Mouse (Mus musculus) kidney, embryonic 15.5 days (tissue): ENCODE measurements around the gene Gm6034. TPM values are rescaled to one million over a fixed set of nuclear protein-coding genes. Genes with fewer than 3 reads are reported as not detected.
"Not testable (repeated sequence)": the region's sequence is repeated elsewhere in the genome, so short reads cannot be mapped to it uniquely, and the experiment has no call there.

Experiments used
- ATAC-seq: fragments of 200-750 bp; cut with Nextera tagmentation; replicated peaks from 2 replicates; pipeline ENCODE4 v1.8.0; 2017; ENCODE audit warnings: moderate TSS enrichment; ENCODE audit not compliant: low FRiP score
- H3K27ac ChIP-seq: fragments of 300-500 bp; sonication (generic); 2 replicates; pipeline ENCODE4 v1.5.1; 2015; ENCODE audit warnings: mild to moderate bottlenecking, inconsistent platforms
- H3K27me3 ChIP-seq: fragments of 300-500 bp; sonication (generic); 2 replicates; pipeline ENCODE4 v1.6.1; 2015; ENCODE audit warnings: inconsistent platforms
- H3K36me3 ChIP-seq: fragments of 300-500 bp; sonication (generic); 2 replicates; pipeline ENCODE4 v1.6.1; 2015; ENCODE audit warnings: inconsistent platforms
- H3K4me1 ChIP-seq: fragments of 300-500 bp; sonication (generic); 2 replicates; pipeline ENCODE4 v1.6.1; 2015; ENCODE audit warnings: inconsistent platforms
- H3K4me2 ChIP-seq: fragments of 300-500 bp; sonication (generic); 2 replicates; pipeline ENCODE4 v1.6.1; 2015; ENCODE audit warnings: moderate library complexity, mild to moderate bottlenecking, inconsistent platforms
- H3K4me3 ChIP-seq: fragments of 300-500 bp; sonication (generic); replicated peaks from 2 replicates; pipeline ENCODE4 v1.5.1; 2015; ENCODE audit warnings: mild to moderate bottlenecking, inconsistent platforms
- H3K9ac ChIP-seq: fragments of 300-500 bp; sonication (generic); 2 replicates; pipeline ENCODE4 v1.6.1; 2015; ENCODE audit warnings: mild to moderate bottlenecking, inconsistent platforms
- H3K9me3 ChIP-seq: fragments of 300-500 bp; sonication (generic); replicated peaks from 2 replicates; pipeline ENCODE4 v1.6.1; 2016; ENCODE audit warnings: inconsistent platforms
- WGBS: fragments of 180-500 bp; shearing (Covaris S2); methylation state at CpG from one replicate; pipeline ENCODE4 v1.1.7; 2015; ENCODE audit warnings: mixed read lengths; 5-methylcytosine and 5-hydroxymethylcytosine counted together
- polyA plus RNA-seq: library from polyadenylated mRNA; unstranded; fragments of >200 nt; fragmentation: Nextera tagmentation; extraction: Ambion mirVana; gene quantifications from 2 replicates; pipeline ENCODE4 v1.2.1, GENCODE M21; 2015

The Gm6034 gene
- polyA plus RNA-seq, 1 experiment from 2014 or later, result not detected

DNA sequence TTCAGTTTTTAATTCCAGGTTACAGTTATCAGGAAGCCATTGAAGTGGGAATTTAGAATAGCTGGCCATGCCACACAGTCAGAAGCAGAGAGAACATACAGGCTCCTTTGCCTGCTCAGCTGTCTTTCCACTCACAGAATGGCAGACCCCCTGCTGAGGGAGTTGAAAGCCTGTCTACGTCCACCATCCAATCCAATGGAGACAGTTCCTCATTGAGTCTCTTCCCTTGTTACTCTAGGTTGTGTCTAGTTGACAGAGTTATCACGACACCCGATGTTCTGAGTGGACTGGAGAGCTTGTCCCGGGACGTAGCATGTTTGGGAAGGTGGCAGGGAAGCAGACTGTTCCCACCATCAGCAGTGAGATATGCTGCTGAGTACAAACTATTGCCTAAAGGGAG, 17.6 kb upstream of the Gm6034 start:
- Histone ChIP-seq H3K4me3 (no peak overlapping the region), H3K36me3 (no peaks in the 10 kb centered on the region), H3K4me2 (no peak overlapping the region), H3K27ac (no peak overlapping the region), H3K9ac (no peak overlapping the region), H3K27me3 (no peaks in the 10 kb centered on the region), H3K9me3 (no peaks in the 10 kb centered on the region; the same call in 1 of the 2 replicates), H3K4me1 (peaks cover 17% of the 10 kb centered on the region)
- no peak for ATAC-seq
- 80% methylated on average over 5 of the region's 5 CpGs for WGBS

DNA sequence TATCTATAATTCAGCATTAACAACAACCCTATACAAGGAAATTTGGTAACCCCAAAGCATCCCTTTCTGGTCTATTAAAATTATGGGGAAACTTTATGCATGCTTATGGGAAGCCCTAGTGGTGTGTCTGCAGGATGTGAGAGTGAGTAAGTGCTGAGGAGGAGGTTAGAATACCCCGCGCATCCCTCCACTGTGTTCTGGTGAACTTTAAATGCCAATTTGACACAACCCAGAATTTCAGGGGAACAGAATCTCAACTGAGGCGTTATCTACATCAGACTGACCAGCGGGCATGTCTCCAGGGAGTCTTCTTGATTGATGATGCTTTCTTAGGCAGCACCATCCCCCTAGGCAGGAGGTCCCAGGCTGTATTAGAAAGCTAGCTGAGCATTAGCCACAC, 16.9 kb upstream of the Gm6034 start:
- Histone ChIP-seq H3K4me1 (peaks cover 17% of the 10 kb centered on the region), H3K4me2 (no peak overlapping the region), H3K9me3 (no peaks in the 10 kb centered on the region), H3K4me3 (no peak overlapping the region), H3K9ac (no peak overlapping the region), H3K36me3 (no peaks in the 10 kb centered on the region), H3K27ac (no peak overlapping the region), H3K27me3 (no peaks in the 10 kb centered on the region)
- 70% methylated on average over 4 of the region's 4 CpGs for WGBS
- no peak for ATAC-seq

DNA sequence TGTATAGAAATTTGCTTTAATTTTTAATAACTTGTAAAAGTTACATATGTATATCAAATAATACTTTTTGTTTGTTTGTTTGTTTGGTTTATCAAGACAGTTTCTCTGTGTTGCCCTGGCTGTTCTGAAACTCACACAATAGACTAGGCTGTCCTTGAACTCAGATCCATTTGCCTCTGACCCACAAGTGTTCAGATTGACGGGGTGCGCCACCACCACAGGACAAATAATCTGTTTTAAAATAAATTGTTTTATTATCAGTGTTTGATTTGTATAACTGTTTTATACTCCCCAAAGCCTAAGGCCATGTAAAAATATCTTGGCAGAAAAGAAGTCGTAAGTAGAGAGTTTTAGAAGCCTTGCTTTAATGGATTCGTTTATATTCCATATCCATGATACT, 15.1 kb upstream of the Gm6034 start:
- Histone ChIP-seq H3K9me3 (no peaks in the 10 kb centered on the region), H3K4me1 (peaks cover 24% of the 10 kb centered on the region), H3K4me3 (no peak overlapping the region), H3K9ac (no peak overlapping the region), H3K36me3 (no peaks in the 10 kb centered on the region), H3K27me3 (peaks cover 4% of the 10 kb centered on the region; the same call in 1 of the 2 replicates), H3K27ac (no peak overlapping the region), H3K4me2 (no peak overlapping the region)
- ATAC-seq, result no peak
- WGBS, result 91% methylated on average over 4 of the region's 4 CpGs

DNA sequence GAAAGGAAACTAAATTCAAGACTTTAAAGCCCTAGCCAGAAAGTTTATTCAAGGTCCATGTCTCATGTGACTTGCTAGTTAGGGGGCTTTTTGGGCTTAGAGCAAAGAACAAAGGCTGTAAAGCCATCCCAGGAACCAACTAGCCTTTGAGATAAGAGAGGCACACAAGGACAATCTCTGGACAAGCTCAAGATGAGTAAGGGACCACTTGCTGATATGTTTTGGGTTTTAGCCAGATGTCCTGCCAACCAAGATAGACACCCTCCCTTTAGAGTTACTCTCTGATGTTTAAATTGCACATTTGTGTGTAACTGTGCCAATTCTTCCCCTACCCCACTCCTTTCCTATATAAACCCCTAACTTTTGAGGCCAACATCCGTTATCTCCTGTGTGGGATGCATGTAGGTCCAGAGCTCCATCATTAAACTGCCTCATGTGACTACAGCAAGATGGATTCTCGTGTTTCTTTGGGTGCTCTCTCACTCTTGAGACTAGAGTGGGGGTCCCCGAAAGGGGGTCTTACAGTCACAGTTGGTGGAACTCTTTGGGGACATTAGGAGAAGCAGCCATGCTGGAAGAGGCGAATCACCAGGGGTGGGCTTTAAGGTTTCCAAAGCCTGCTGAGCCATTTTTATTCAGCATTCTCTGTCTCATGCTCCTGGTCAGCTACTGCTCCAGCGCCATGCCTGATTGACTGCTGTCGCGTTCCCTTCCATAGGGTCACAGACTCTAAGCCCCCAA, 13.7 kb upstream of the Gm6034 start:
- H3K9me3 ChIP-seq, result no peaks in the 10 kb centered on the region
- no peak overlapping the region for H3K27ac ChIP-seq
- no peak overlapping the region for H3K9ac ChIP-seq
- H3K27me3 ChIP-seq, result peaks cover 4% of the 10 kb centered on the region; the same call in 1 of the 2 replicates
- no peak for ATAC-seq
- peaks cover 13% of the 10 kb centered on the region for H3K4me1 ChIP-seq
- WGBS, result 75% methylated on average over 7 of the region's 7 CpGs
- no peak overlapping the region for H3K4me2 ChIP-seq
- no peak overlapping the region for H3K4me3 ChIP-seq
- H3K36me3 ChIP-seq, result no peaks in the 10 kb centered on the region

DNA sequence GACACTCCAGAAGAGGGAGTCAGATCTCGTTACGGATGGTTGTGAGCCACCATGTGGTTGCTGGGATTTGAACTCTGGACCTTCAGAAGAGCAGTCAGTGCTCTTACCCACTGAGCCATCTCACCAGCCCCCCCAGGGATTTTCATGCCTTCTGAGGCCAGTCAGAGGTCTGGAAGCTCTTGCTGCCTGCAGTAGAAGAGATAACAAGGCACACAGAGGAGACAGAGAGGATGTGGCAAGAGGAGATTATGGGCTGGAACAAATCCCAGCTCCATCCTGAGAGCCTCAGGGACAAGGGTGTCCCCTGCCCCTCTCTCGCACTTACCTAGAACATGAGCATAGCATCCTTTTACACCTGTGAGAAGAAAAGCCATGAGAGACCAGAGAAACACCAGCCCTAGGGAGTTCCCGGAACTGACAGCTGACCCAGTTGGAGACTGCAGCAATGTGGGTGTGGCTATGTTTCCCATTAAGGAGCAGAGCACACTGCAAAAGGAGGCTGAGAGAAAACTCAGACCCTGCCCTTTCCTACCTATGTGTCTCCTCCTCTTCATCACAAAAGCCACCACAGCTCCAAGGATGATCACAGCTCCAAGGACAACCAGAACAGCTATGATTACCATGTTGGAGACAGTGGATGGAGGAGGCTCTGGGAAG, 12.6 kb upstream of the Gm6034 start:
- not testable (repeated sequence) for H3K4me2 ChIP-seq, H3K27me3 ChIP-seq, H3K9ac ChIP-seq, H3K9me3 ChIP-seq, H3K36me3 ChIP-seq, ATAC-seq, H3K4me3 ChIP-seq, H3K27ac ChIP-seq
- WGBS, result 66% methylated on average over 4 of the region's 4 CpGs
- peaks cover 11% of the 10 kb centered on the region; the same call in 1 of the 2 replicates for H3K4me1 ChIP-seq

DNA sequence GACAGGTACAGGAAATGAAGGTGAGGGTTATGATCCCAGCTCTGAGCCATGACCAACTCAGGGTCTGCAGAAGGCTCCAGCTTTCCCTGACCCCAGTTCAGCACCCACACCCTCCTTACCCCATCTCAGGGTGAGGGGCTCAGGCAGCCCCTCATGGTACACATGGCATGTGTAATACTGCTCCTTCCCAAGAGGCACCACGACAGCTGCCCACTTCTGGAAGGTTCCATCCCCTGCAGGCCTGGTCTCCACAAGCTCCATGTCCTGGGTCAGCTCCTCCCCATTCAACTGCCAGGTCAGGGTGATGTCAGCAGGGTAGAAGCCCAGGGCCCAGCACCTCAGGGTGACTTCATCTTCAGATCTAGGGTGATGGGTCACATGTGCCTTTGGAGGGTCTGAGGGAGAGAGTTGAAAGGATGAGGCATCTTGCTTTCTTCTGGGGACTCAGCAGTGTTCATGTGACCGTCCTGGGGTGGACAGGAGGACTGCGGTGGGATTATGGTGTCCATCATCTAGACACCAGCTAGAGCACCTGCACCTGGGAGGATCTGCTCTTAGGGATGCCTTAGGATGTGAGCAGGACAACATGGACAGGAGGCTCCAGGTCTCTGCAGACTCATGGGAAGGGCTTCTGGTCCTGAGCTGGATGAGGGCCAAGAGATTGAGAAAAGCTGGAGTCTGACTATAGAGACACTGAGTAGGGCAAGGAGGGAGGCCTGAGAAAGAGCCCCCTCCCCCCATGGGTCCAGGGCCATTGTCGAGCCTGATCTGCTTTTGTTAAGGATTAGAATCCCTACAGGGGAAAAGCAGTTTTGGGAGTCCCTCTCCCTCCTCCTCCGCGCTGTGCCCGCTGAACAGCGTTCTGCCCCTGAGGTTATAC, 11.8 kb upstream of the Gm6034 start:
- H3K9ac ChIP-seq, H3K27ac ChIP-seq, H3K36me3 ChIP-seq, ATAC-seq, H3K27me3 ChIP-seq, H3K9me3 ChIP-seq: not testable (repeated sequence)
- peak overlapping the region; percentile 54 for H3K4me3 ChIP-seq
- 54% methylated on average over 8 of the region's 8 CpGs for WGBS
- H3K4me1 ChIP-seq, result peaks cover 11% of the 10 kb centered on the region; the same call in 1 of the 2 replicates
- H3K4me2 ChIP-seq, result peak overlapping the region; percentile 97

DNA sequence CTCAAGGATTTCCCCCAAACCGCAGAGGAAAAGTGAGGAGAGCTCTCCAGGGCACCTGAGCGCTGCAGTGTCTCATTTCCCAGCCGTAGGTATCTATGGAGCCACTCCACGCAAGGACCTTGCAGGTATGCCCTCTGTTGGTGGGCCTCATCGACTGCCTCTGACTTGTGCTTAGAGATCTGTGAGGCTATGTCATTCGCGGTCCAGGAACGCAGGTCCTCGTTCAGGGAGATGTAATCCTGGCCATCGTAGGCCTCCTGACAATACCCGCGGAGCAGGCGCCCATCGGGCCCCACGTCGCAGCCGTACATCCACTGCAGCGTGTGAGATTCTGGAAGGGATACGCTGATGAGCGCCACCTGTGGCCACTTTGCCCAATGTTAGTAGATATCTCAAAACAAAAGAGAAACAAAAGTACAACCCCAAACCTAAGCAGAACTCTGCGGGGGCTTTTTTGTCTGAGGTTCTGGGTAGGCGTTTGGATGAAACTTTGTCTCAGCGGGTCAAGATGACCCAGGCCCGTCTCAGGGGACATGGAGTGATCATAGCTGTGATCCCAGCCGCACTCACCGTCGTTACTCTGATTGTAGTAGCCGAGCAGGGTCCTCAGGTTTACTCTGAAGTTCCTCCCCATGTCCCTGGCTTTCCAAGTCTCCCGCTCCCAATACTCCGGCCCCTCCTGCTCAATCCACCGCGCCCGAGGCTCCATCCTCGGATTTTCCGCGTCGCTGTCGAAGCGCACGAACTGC, 11.0 kb upstream of the Gm6034 start:
- Histone ChIP-seq H3K4me2 (peak overlapping the region; percentile 97), H3K4me3 (peak overlapping the region; percentile 54), H3K9ac (peak overlapping the region; percentile 41), H3K4me1 (peaks cover 11% of the 10 kb centered on the region; the same call in 1 of the 2 replicates)
- H3K27ac ChIP-seq, H3K36me3 ChIP-seq, H3K27me3 ChIP-seq, H3K9me3 ChIP-seq, ATAC-seq: not testable (repeated sequence)
- WGBS, result under 1% methylated on average over 40 of the region's 40 CpGs

DNA sequence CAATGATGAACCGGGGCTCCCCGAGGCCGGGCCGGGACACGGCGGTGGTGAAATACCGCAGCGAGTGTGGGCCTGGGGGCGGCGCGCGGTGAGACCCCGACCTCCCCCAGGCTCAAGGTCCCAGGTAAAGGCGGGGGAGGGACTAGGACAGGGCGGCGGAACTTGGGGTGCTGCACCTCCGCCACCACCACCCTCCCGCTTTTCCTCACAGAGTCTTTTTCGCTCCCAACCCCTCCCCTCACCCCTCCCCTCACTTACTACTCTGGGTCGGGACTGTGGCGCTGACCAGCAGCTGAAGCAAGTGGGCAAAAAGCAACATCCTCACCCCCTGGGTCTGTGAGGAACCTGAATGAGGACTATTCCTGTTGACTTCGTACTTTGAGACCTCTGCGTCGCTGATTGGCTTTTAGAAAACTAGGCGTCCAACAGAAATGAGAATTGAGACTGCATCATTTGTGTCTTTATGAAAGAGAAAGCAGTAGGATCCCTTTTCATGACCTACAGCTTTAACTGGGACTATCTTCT, 10.3 kb upstream of the Gm6034 start, which contains the start of gene H2-T23:
Gene H2-T23 (minus strand): TSS at position 505 of the 525 bp plus-strand sequence.
- Histone ChIP-seq H3K4me2 (peak within 1 kb of the TSS; percentile 97), H3K4me3 (peak within 1 kb of the TSS; percentile 54), H3K4me1 (peaks cover 11% of the 10 kb centered on the region; the same call in 1 of the 2 replicates), H3K9ac (peak within 1 kb of the TSS; percentile 41)
- H3K36me3 ChIP-seq, H3K9me3 ChIP-seq, H3K27me3 ChIP-seq, H3K27ac ChIP-seq: not testable (repeated sequence)
- 1% methylated on average over 24 of the region's 25 CpGs for WGBS
- peak; percentile 54; the same call in 1 of the 2 replicates for ATAC-seq

DNA sequence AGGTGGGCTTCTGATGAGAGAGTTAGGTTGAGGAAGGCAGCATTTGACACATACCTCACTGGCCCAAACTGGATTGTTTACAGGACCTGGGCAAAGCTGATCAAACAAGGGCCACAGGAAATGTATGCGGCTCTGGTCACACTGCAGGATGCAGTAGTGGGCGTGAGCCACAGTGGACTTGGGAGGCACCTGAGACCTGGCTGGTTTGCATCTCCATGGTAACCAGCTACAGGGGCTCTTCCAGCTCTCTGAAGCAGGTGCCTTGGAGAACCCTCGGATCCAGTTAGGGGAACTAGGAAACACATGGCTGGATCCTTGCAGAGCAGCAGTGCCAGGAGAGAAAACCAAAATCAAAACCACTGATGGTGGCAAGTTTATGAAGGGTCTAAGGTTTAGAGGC, 8.2 kb upstream of the Gm6034 start:
- H3K9me3 ChIP-seq, H3K36me3 ChIP-seq, H3K4me2 ChIP-seq, ATAC-seq, H3K27ac ChIP-seq, H3K4me3 ChIP-seq, H3K9ac ChIP-seq, H3K27me3 ChIP-seq: not testable (repeated sequence)
- peaks cover 11% of the 10 kb centered on the region; the same call in 1 of the 2 replicates for H3K4me1 ChIP-seq
- 51% methylated on average over 3 of the region's 3 CpGs for WGBS

DNA sequence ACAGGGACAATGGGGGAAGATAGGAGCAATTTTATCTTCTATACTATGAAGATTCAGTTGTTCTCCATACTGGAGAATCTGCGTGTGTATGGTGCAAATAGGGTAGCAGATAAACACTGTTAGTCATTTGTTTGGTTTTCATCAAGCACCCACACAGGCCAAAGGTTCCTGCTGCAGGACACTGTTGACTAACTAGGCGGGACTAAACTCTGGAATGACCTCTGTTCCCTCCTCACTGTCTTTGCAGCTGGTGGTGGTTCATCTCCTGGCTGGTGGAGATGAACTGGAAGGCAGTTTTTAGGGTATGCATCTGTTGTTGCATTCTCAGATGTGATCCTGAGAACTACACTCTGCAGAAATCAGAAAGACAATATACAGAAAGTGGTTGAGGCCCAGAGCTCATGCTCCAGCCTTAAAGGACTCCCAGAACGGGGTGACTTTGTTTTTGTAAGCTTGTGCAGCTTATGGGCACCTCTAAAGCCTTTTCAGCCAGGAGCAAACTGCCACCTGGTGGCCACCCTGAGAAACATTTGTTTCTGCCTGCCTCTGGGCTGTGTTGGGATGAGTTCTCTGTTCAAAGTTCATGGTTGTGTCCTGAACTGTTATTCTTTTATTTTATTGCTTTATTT, 7.6 kb upstream of the Gm6034 start:
- H3K27me3 ChIP-seq, H3K4me2 ChIP-seq, H3K27ac ChIP-seq, H3K4me3 ChIP-seq, H3K9ac ChIP-seq, H3K36me3 ChIP-seq, H3K9me3 ChIP-seq: not testable (repeated sequence)
- H3K4me1 ChIP-seq, result peaks cover 11% of the 10 kb centered on the region; the same call in 1 of the 2 replicates
- 0 out of 2 replicates have a peak, but pooled peaks have one; percentile 41 for ATAC-seq
- whole genome bisulfite sequencing, result 39% methylated on average over 3 of the region's 3 CpGs

DNA sequence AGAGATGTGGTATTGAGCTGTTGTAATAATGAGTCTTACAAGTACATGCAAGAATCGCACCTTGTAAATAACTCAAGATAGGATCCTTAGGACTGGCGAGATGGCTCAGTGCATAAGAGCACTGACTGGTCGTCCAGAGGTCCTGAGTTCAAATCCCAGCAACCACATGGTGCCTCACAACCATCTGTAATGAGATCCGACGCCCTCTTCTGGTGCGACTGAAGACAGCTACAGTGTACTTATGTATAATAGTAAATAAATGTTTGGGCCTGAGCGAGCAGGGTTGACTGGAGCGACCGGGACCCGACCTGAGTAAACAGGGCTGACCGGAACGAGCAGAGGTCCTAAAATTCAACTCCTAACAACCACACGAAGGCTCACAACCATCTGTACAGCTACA, 6.6 kb upstream of the Gm6034 start:
- 84% methylated on average over 13 of the region's 13 CpGs for WGBS

More for the DNA sequence above, 6.6 kb upstream of the Gm6034 start:
- H3K4me1 ChIP-seq, result peaks cover 11% of the 10 kb centered on the region; the same call in 1 of the 2 replicates
- not testable (repeated sequence) for H3K27me3 ChIP-seq, ATAC-seq, H3K27ac ChIP-seq, H3K4me3 ChIP-seq, H3K9me3 ChIP-seq, H3K36me3 ChIP-seq, H3K9ac ChIP-seq, H3K4me2 ChIP-seq
